8 mouse cellular contexts compared by ENCODE assay signal in the genomic region with DNA sequence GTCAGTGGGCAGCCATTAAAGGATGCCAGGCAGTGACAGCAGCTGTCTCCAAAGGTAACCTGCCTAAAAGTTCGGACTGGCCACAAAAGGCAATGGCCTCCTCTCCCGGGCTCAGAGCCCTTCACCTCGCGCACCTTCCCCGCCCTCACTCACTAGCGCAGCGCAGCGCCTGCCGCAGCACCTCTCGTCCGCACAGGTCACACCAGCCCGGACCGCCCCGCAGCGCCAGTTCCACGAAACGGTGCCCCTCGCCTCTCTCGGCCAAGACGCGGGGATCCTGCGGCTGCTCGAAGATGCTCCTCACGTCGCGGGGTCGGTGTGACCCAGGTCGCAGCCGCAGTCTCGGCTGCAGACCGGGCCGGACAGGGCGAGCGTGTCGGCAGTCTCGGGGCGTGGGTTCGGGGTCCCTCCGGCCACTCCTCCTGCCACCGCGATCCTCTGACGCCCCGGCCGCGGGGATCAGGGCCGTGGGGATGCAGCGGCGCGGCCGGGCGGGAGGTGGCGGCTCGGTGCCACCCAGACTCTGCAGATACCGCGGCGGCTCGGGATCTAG. TPM values are rescaled to one million over a fixed set of nuclear protein-coding genes. Genes with fewer than 3 reads are reported as not detected.
DNase-seq lines count a peak whose midpoint lies in the region; ATAC-seq and TF ChIP-seq lines count a peak whose summit lies in the region.

No protein-coding gene starts in this region.

- no peaks in the 10 kb centered on the region for H3K9me3 ChIP-seq in heart, embryonic 14.5 days (ENCODE audit: control insufficient read depth, low read length)
- H3K9me3 ChIP-seq in CH12.LX (replicated peaks; ENCODE audit: low read length): peaks cover 2% of the 10 kb centered on the region
- no peaks in the 10 kb centered on the region for H3K9me3 ChIP-seq in hindbrain, embryonic 11.5 days (ENCODE audit: control insufficient read depth, low read length)
- no peaks in the 10 kb centered on the region for H3K9me3 ChIP-seq in liver, postnatal 0 days (ENCODE audit: low read length)

- TF ChIP-seq EP300 in CH12.LX (IDR thresholded peaks at IDR 0.05; ENCODE audit: low read length): no peak
- no peak for TF ChIP-seq EP300 in liver, postnatal 0 days (IDR thresholded peaks at IDR 0.05; ENCODE audit: low read depth)

- no peak; the same call in 1 of the 2 replicates for ATAC-seq in heart, embryonic 14.5 days (ENCODE audit: insufficient number of reproducible peaks, insufficient read depth, low FRiP score, low read depth)
- peak; percentile 55 for ATAC-seq in hindbrain, embryonic 11.5 days (ENCODE audit: low FRiP score)
- peak; percentile 26; the same call in 1 of the 2 replicates for ATAC-seq in liver, postnatal 0 days

- H3K4me2 ChIP-seq in heart, embryonic 14.5 days (ENCODE audit: low read length): peak overlapping the region; percentile 94
- peak overlapping the region; percentile 91; the same call in 1 of the 2 replicates for H3K4me2 ChIP-seq in CH12.LX (ENCODE audit: insufficient read depth, low read depth, poor library complexity, severe bottlenecking)
- peak overlapping the region; percentile 96 for H3K4me2 ChIP-seq in hindbrain, embryonic 11.5 days (replicated peaks; ENCODE audit: low read depth, low read length)
- H3K4me2 ChIP-seq in liver, postnatal 0 days (ENCODE audit: low read depth, low read length): peak overlapping the region; percentile 94

- dilution Hi-C loops in CH12.LX (cut with MboI; ENCODE audit: extremely low pct_ligation_motif_present, extremely low pct_unique_long_range_greater_than_20kb, low sequenced_read_pairs): no loop called here

- no peaks in the 10 kb centered on the region for H3K79me2 ChIP-seq in CH12.LX (replicated peaks; ENCODE audit: control insufficient read depth, extremely low read depth, insufficient read depth, poor library complexity, severe bottlenecking)

- no peak for DNase-seq in heart, postnatal 25 days (ENCODE audit: low spot score)
- DNase-seq in CH12.LX (ENCODE audit: extremely low read depth) (no peak), adipocyte (ENCODE audit: low spot score) (no peak)
- DNase-seq in cerebellum, adult 11 months: peak; percentile 56
- DNase-seq in hindbrain, embryonic 11.5 days (ENCODE audit: low spot score): no peak
- DNase-seq in liver, postnatal 0 days: peak; percentile 29
- peak; percentile 13 for DNase-seq in yolk sac, embryonic 10.5 days (ENCODE audit: low spot score)

- peak overlapping the region; percentile 72 to 91 for H3K4me3 ChIP-seq in heart, embryonic 14.5 days (ENCODE audit: control insufficient read depth in 1 of 2, insufficient read depth in 1 of 2, low read depth in 1 of 2, low read length in 2 of 2)
- H3K4me3 ChIP-seq in CH12.LX (replicated peaks in 1 of 3; ENCODE audit: low read depth in 2 of 3, low read length in 2 of 3, poor library complexity in 1 of 3): peak overlapping the region in 2 of 3 experiments; percentile 48 to 66
- peak overlapping the region; percentile 66 for H3K4me3 ChIP-seq in hindbrain, embryonic 11.5 days (ENCODE audit: low read depth, low read length)
- H3K4me3 ChIP-seq in liver, postnatal 0 days (ENCODE audit: low read depth, low read length): peak overlapping the region; percentile 64

- H3K4me1 ChIP-seq in heart, embryonic 14.5 days (ENCODE audit: control insufficient read depth in 2 of 2, insufficient read depth in 2 of 2, low read length in 2 of 2): peaks cover 15 to 33% of the 10 kb centered on the region in 2 experiments
- peaks cover 5 to 19% of the 10 kb centered on the region in 2 experiments for H3K4me1 ChIP-seq in CH12.LX (ENCODE audit: control insufficient read depth in 1 of 2, insufficient read depth in 2 of 2)
- peaks cover 9% of the 10 kb centered on the region for H3K4me1 ChIP-seq in hindbrain, embryonic 11.5 days (replicated peaks; ENCODE audit: control insufficient read depth, insufficient read depth, low read length)
- peaks cover 22% of the 10 kb centered on the region for H3K4me1 ChIP-seq in liver, postnatal 0 days (ENCODE audit: insufficient read depth)

- intact Hi-C loops in heart, postnatal 25 days (cut with DNase I): loop anchor here (5.0 to 10.0 kb wide), 3 partner anchors 37 to 700 kb away; no protein-coding TSS in a partner anchor

- TF ChIP-seq CTCF in CH12.LX (conservative IDR thresholded peaks at IDR 0.05 in 1 of 2, IDR thresholded peaks at IDR 0.05 in 1 of 2; ENCODE audit: low read depth in 2 of 2, low read length in 2 of 2): no peak
- TF ChIP-seq CTCF in liver, postnatal 0 days (IDR thresholded peaks at IDR 0.05; ENCODE audit: low read depth): no peak

- no peak for TF ChIP-seq RAD21 in CH12.LX (IDR thresholded peaks at IDR 0.05; ENCODE audit: low read depth, low read length)

- H3K27ac ChIP-seq in heart, embryonic 14.5 days (replicated peaks in 1 of 2; ENCODE audit: control insufficient read depth in 1 of 2, insufficient read depth in 1 of 2, low read depth in 2 of 2, low read length in 2 of 2): no peak overlapping the region
- H3K27ac ChIP-seq in CH12.LX (ENCODE audit: insufficient read depth, low read depth): no peak overlapping the region
- no peak overlapping the region for H3K27ac ChIP-seq in hindbrain, embryonic 11.5 days (ENCODE audit: low read depth, low read length)
- peak overlapping the region; percentile 29; the same call in 1 of the 2 replicates for H3K27ac ChIP-seq in liver, postnatal 0 days (ENCODE audit: low read depth)

- TF ChIP-seq POLR2A in CH12.LX (IDR thresholded peaks at IDR 0.05; ENCODE audit: low read depth, low read length): no peak

- WGBS in heart, embryonic 14.5 days: under 1% methylated on average over 54 of the region's 57 CpGs
- under 1% methylated on average over 57 of the region's 57 CpGs for WGBS in hindbrain, embryonic 11.5 days
- 5% methylated on average over 57 of the region's 57 CpGs for WGBS in liver, postnatal 0 days (ENCODE audit: insufficient replicate concordance)

- in situ Hi-C loops in CH12.LX (cut with MboI; ENCODE audit: low pct_ligation_motif_present, low pct_unique_long_range_greater_than_20kb, low sequenced_read_pairs): no loop called here

- peak overlapping the region; percentile 78 for H3K9ac ChIP-seq in heart, embryonic 14.5 days (ENCODE audit: low read length)
- H3K9ac ChIP-seq in CH12.LX (ENCODE audit: insufficient read depth, low read depth): no peak overlapping the region
- peak overlapping the region; percentile 60 for H3K9ac ChIP-seq in hindbrain, embryonic 11.5 days (ENCODE audit: low read depth, low read length)
- H3K9ac ChIP-seq in liver, postnatal 0 days (replicated peaks): peak overlapping the region; percentile 65

- H3K27me3 ChIP-seq in heart, embryonic 14.5 days (ENCODE audit: control insufficient read depth, insufficient read depth, low read length): peaks cover 15% of the 10 kb centered on the region
- H3K27me3 ChIP-seq in CH12.LX (replicated peaks): peaks cover 34% of the 10 kb centered on the region
- peaks cover 23% of the 10 kb centered on the region for H3K27me3 ChIP-seq in hindbrain, embryonic 11.5 days (ENCODE audit: control insufficient read depth, insufficient read depth, low read length)
- peaks cover 27% of the 10 kb centered on the region for H3K27me3 ChIP-seq in liver, postnatal 0 days (ENCODE audit: insufficient read depth, low read length)

- H3K36me3 ChIP-seq in heart, embryonic 14.5 days (ENCODE audit: control insufficient read depth, insufficient read depth, low read length): no peaks in the 10 kb centered on the region
- no peaks in the 10 kb centered on the region for H3K36me3 ChIP-seq in CH12.LX (replicated peaks in 1 of 2; ENCODE audit: control insufficient read depth in 1 of 2, insufficient read depth in 1 of 2, low read length in 1 of 2)
- H3K36me3 ChIP-seq in hindbrain, embryonic 11.5 days (ENCODE audit: control insufficient read depth, insufficient read depth, low read length): no peaks in the 10 kb centered on the region
- no peaks in the 10 kb centered on the region for H3K36me3 ChIP-seq in liver, postnatal 0 days (replicated peaks; ENCODE audit: insufficient read depth, low read length)

TF ChIP-seq in CH12.LX, 34 proteins besides CTCF, POLR2A, EP300 and RAD21:
- TF ChIP-seq ZMIZ1 (IDR thresholded peaks at IDR 0.05; ENCODE audit: low read depth, low read length) (no peak), MXI1 (IDR thresholded peaks at IDR 0.05; ENCODE audit: low read depth, low read length) (no peak)

RNA-seq across cellular contexts. Expression of a gene that starts 0.4 kb away (rescaled TPM):
- polyA plus RNA-seq in heart, embryonic 14.5 days (2014; fragmentation: Nextera tagmentation; extraction: Ambion mirVana): 10.7 and 19.3 TPM in 2 replicates
- 1 to 10 TPM; 1.6 to 2.3 TPM for total RNA-seq in heart, postnatal 25 days (2021)
- total RNA-seq in CH12.LX (2012; rRNA removed) (11.2 and 11.5 TPM in 2 replicates), CH12.LX (2014; rRNA removed) (16.3 and 18.4 TPM in 2 replicates)
- 29.7 and 32.1 TPM in 2 replicates for polyA plus RNA-seq in CH12.LX (2012; ENCODE audit: insufficient read length, low read depth)
- 1.1 and 1.5 TPM in 2 replicates for polyA plus RNA-seq in hindbrain, embryonic 11.5 days (2014; fragmentation: Nextera tagmentation; extraction: Ambion mirVana)
- 7.7 and 8.0 TPM in 2 replicates for polyA plus RNA-seq in liver, postnatal 0 days (2015; fragmentation: Nextera tagmentation; extraction: Ambion mirVana)

RNA-seq across cellular contexts. Expression of a gene that starts 34.8 kb away (rescaled TPM):
- polyA plus RNA-seq in heart, embryonic 14.5 days (2014; fragmentation: Nextera tagmentation; extraction: Ambion mirVana): 2.3 and 2.6 TPM in 2 replicates
- 1 to 10 TPM; 1.4 to 1.7 TPM for total RNA-seq in heart, postnatal 25 days (2021)
- total RNA-seq in CH12.LX (2012; rRNA removed) (31.6 and 43.8 TPM in 2 replicates), CH12.LX (2014; rRNA removed) (11.6 and 14.0 TPM in 2 replicates)
- 29.5 and 33.1 TPM in 2 replicates for polyA plus RNA-seq in CH12.LX (2012; ENCODE audit: insufficient read length, low read depth)
- polyA plus RNA-seq in hindbrain, embryonic 11.5 days (2014; fragmentation: Nextera tagmentation; extraction: Ambion mirVana): 0.49 and 0.66 TPM in 2 replicates
- 3.9 and 4.4 TPM in 2 replicates for polyA plus RNA-seq in liver, postnatal 0 days (2015; fragmentation: Nextera tagmentation; extraction: Ambion mirVana)

Comparison
In these comparisons a context has a peak if more than half of its experiments do, and no peak if none do; other contexts are left out.
1. DNase-seq: peak in cerebellum, adult 11 months (single experiment), liver, postnatal 0 days (single experiment) and yolk sac, embryonic 10.5 days (single experiment); none in heart, postnatal 25 days (single experiment), CH12.LX (single experiment), hindbrain, embryonic 11.5 days (single experiment) and adipocyte (single experiment).
2. Peak in every context shown above with its lines, with median percentiles within 50 percentile points of each other: H3K4me2 ChIP-seq and H3K4me3 ChIP-seq.